Mouse (Mus musculus) hindbrain, postnatal 0 days (tissue): Measurements from ENCODE around the gene Ppp1r1b. TPM values are rescaled to one million over a fixed set of nuclear protein-coding genes. Genes with fewer than 3 reads are reported as not detected.

ENCODE experiments used
- ATAC-seq: fragments of 200-750 bp; cut with Nextera tagmentation; 2 replicates; pipeline ENCODE4 v1.8.0; 2017; ENCODE audit warnings: mild to moderate bottlenecking, moderate TSS enrichment, moderate library complexity
- DNase-seq: peaks from one replicate; pipeline ENCODE4 v3.0.0-alpha.2; 2015; ENCODE audit warnings: low spot score
- H3K27ac ChIP-seq: fragments of 300-500 bp; sonication (generic); 2 replicates; pipeline ENCODE4 v1.5.1; 2014; ENCODE audit warnings: mild to moderate bottlenecking
- H3K27me3 ChIP-seq: fragments of 300-500 bp; sonication (generic); 2 replicates; pipeline ENCODE4 v1.6.1; 2014; ENCODE audit warnings: low read length, mixed read lengths; ENCODE audit not compliant: insufficient read depth
- H3K36me3 ChIP-seq: fragments of 300-500 bp; sonication (generic); 2 replicates; pipeline ENCODE4 v1.6.1; 2014; ENCODE audit warnings: low read length, mixed read lengths; ENCODE audit not compliant: insufficient read depth
- H3K4me1 ChIP-seq: fragments of 300-500 bp; sonication (generic); 2 replicates; pipeline ENCODE4 v1.6.1; 2014; ENCODE audit warnings: antibody characterized with exemption, low read length, mixed read lengths; ENCODE audit not compliant: insufficient read depth
- H3K4me2 ChIP-seq: fragments of 300-500 bp; sonication (generic); 2 replicates; pipeline ENCODE4 v1.6.1; 2014; ENCODE audit warnings: low read depth, mild to moderate bottlenecking, low read length, moderate library complexity, mixed read lengths
- H3K4me3 ChIP-seq: fragments of 300-500 bp; sonication (generic); 2 replicates; pipeline ENCODE4 v1.5.1; 2014; ENCODE audit warnings: low read length
- H3K9ac ChIP-seq: fragments of 300-500 bp; sonication (generic); replicated peaks from 2 replicates; pipeline ENCODE4 v1.6.1; 2014; ENCODE audit warnings: mild to moderate bottlenecking, low read length, moderate library complexity, mixed read lengths
- H3K9me3 ChIP-seq: fragments of 300-500 bp; sonication (generic); 2 replicates; pipeline ENCODE4 v1.6.1; 2016; ENCODE audit warnings: low read length, mixed read lengths
- CTCF ChIP-seq: IDR thresholded peaks from 2 replicates; pipeline ENCODE4 v1.5.1; 2016; ENCODE audit warnings: antibody characterized with exemption, control low read depth, low read depth
- WGBS: fragments of 180-500 bp; shearing (Covaris S2); extraction: QIAGEN DNeasy Blood & Tissue Kit; methylation state at CpG from one replicate; pipeline ENCODE4 v1.1.7; 2014; 5-methylcytosine and 5-hydroxymethylcytosine counted together
- polyA plus RNA-seq: library from polyadenylated mRNA; unstranded; fragments of >200 nt; fragmentation: Nextera tagmentation; extraction: Ambion mirVana; gene quantifications from 2 replicates; pipeline ENCODE4 v1.2.1, GENCODE M21; 2015
- total RNA-seq: library from RNA; depleted of rRNA; stranded (reverse); fragments of >200 nt; gene quantifications from 2 replicates; pipeline ENCODE4 v1.2.3, GENCODE M21; 2014

Gene Ppp1r1b
- total and polyA plus RNA-seq, 2 experiments from 2014 or later: 3.5 to 18.0 TPM

DNA sequence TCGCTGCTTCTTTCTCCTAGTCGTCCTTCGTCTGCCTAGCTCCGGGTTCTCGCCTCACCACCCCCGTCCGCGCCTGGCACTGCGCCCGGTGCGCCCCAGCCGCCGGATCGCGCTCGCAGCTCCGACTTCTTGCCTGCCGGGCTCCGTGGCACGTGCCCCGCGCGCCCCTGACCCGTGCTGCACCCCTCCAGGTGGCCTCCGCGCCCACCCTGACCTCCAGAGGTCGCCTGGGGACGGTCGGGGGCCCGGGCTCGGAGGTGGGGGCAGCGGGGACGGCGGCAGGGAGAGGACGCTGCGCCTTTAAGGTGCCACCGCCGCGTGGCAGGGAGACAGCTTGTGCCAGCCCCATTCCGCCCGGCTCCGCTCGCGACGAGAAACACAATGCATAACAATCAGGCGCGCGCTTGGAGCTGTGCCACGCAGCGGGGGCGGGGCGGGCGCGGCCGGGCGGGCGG is 9.7 kb upstream of the Ppp1r1b start:
- no peak for ATAC-seq
- WGBS: under 1% methylated on average over 49 of the region's 57 CpGs

DNA sequence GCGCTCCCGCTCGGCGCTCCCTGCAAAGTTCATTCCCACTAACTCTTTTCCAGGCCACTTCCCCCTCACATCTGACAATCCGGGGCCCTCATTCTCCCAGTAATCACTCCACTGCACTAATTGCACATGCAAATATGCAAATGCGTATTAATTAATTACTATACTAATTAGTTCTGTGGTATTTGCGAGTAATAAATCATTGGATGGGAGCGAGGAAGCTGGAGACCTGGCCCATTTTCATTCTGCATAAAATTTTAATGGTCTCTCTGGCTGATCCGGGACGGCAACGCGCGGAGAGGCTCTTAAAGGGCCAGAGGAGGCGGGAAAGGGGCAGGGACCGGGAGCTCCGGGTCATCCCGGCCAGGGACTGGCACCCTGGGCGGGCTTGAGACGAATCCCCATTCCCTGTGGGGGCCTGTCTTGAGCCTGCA is 9.1 kb upstream of the Ppp1r1b start:
- Histone ChIP-seq H3K9ac (peak overlapping the region; percentile 68), H3K9me3 (no peaks in the 10 kb centered on the region), H3K36me3 (no peaks in the 10 kb centered on the region), H3K27me3 (peaks cover 31% of the 10 kb centered on the region), H3K27ac (peak overlapping the region; percentile 93), H3K4me1 (peaks cover 19% of the 10 kb centered on the region), H3K4me3 (peak overlapping the region; percentile 56), H3K4me2 (peak overlapping the region; percentile 94)
- WGBS: under 1% methylated on average over 19 of the region's 19 CpGs
- DNase-seq: peak; percentile 62
- no peak for TF ChIP-seq CTCF
- ATAC-seq: no peak

More for the DNA sequence above, 9.7 kb upstream of the Ppp1r1b start:
- Histone ChIP-seq H3K4me1 (peaks cover 22% of the 10 kb centered on the region), H3K9me3 (no peaks in the 10 kb centered on the region), H3K4me2 (peak overlapping the region; percentile 94), H3K27ac (peak overlapping the region; percentile 93), H3K36me3 (no peaks in the 10 kb centered on the region), H3K9ac (peak overlapping the region; percentile 68), H3K27me3 (peaks cover 31% of the 10 kb centered on the region), H3K4me3 (peak overlapping the region; percentile 56)
- peak; percentile 81 for DNase-seq
- TF ChIP-seq CTCF: no peak

DNA sequence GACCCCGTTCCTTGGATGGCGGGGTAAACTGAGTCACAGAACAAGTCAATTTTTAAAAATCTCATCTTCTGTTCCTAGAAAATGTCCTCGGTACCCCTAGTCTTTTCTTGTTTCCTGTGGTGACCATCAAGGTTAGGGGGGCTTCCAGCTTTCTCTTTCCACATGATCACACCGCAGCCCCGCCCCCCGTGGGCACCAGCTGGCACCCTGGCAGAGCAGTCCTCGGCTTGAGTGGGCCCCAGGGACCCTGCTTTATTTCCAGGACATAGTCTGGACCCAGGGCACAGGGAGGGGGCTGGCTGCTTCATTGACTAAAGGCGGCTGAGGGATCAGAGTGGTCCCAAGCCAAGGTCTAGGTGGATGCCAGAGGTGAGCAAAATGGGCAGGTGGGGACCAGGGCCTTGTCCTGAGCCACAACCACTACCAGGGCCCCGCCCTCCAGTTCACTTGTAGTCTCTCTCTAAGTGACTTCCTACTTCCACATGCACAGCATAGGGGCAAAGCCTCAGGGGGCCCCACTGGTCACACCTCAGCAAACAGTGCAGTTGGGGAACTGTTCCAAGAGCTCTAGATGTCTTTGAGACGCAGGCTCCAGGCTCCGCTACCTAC is 8.4 kb upstream of the Ppp1r1b start:
- H3K9me3 ChIP-seq: no peaks in the 10 kb centered on the region
- H3K4me1 ChIP-seq: peaks cover 12% of the 10 kb centered on the region
- ATAC-seq (0 out of 2 replicates have a peak, but pooled peaks have one; percentile 4), DNase-seq (no peak)
- H3K9ac ChIP-seq: peak overlapping the region; percentile 44; the same call in 1 of the 2 replicates
- H3K27me3 ChIP-seq: peaks cover 28% of the 10 kb centered on the region
- peak overlapping the region; percentile 94 for H3K4me2 ChIP-seq
- TF ChIP-seq CTCF: no peak
- peak overlapping the region; percentile 56; the same call in 1 of the 2 replicates for H3K4me3 ChIP-seq
- 15% methylated on average over 11 of the region's 11 CpGs for WGBS
- H3K36me3 ChIP-seq: no peaks in the 10 kb centered on the region
- peak overlapping the region; percentile 93 for H3K27ac ChIP-seq

DNA sequence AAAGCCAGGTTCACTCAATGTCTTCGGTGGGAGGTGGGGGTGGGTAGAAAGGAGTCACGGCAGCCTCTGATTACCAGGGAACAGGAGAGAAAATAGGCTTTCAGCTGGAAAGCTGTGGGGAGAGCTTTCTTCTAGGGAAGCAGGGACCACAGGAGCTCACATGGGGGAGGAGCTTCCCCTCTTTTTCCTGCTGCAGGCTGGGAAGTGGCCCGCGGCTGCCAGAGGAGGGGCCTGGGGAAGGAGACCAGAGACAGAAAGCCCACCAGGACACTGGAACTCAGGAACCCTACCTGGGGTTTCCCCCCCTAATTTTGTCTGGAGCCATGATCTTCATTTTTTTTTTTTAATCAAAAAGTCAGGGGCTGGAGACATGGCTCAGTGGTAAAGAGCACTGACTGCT is 7.6 kb upstream of the Ppp1r1b start:
- no peaks in the 10 kb centered on the region for H3K36me3 ChIP-seq

DNA sequence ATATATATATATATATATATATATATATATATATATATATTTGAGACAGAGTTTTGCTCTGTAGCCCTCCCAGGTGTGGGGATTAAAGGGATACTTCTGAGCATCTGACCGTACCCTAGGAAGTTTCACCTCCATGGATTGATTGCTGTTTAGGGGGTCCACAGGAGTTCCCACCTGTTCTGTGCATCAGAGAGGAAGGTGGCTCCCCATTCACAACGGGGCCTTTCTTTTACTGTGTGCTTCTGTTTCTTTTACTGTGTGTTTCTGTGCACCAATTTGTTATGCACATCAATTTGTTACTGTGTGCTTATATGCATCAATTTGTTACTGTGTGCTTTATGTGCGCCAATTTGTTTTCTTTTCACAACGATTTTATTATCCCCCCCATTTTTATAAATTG is 7.0 kb upstream of the Ppp1r1b start:
- Histone ChIP-seq H3K4me2 (no peak overlapping the region), H3K4me3 (no peak overlapping the region), H3K27ac (no peak overlapping the region), H3K36me3 (no peaks in the 10 kb centered on the region), H3K4me1 (peaks cover 11% of the 10 kb centered on the region; the same call in 1 of the 2 replicates), H3K9ac (no peak overlapping the region), H3K9me3 (no peaks in the 10 kb centered on the region), H3K27me3 (peaks cover 15% of the 10 kb centered on the region; the same call in 1 of the 2 replicates)
- DNase-seq (no peak), ATAC-seq (no peak)
- 61% methylated on average over 4 of the region's 4 CpGs for WGBS
- no peak for TF ChIP-seq CTCF

More for the DNA sequence above, 7.6 kb upstream of the Ppp1r1b start:
- H3K4me2 ChIP-seq: no peak overlapping the region
- H3K27ac ChIP-seq: no peak overlapping the region
- H3K9me3 ChIP-seq: no peaks in the 10 kb centered on the region
- H3K4me1 ChIP-seq: peaks cover 11% of the 10 kb centered on the region; the same call in 1 of the 2 replicates
- DNase-seq (no peak), ATAC-seq (no peak)
- H3K4me3 ChIP-seq: no peak overlapping the region
- no peak overlapping the region for H3K9ac ChIP-seq
- 13% methylated on average over 4 of the region's 4 CpGs for WGBS
- TF ChIP-seq CTCF: no peak
- H3K27me3 ChIP-seq: peaks cover 20% of the 10 kb centered on the region; the same call in 1 of the 2 replicates

DNA sequence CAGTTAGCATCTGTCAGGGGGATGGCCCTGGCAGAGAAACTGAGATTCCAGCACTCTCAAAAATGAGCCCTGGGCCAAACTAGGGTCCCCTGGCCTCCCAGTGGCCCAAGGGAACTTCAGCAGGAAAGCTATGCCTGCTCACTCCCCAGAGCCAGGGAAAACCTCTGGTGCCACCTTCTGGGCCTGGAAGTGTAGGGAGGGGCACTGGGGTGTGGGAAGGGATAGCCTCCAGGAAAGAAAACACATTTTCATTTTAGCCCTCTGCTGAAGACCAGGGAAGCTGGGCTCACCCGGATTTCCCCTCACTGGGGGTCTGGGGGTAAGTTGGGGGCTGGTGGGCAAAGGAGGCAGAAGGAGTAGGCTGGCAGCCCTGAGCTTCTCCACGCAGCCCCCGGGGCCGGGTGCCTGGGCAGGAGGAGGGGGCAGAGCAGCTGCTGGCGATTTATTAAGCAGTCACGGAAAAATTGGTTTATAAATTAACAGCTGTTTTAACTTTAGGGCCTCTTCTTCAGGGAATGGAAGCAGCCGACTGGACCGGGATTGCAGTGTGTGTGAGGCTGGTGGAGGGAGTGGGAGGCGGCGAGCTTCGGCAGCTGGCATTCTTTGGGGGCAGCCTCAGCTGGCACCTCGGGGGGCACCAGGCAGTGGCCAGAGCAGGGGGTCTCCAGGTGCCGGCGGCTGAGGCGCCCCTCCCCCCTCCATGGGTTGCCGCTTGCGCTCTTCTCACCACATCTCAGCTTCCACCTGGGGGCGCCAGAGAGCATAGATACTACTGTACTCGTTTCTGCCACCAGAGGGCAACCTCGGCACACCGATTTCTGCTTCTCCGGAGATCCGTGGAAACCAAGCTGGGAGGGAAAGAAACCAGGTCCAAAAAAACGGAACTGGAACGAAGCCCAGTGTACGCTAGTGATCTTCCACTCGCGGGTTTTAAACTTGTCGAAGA is 5.9 kb upstream of the Ppp1r1b start:
- peak overlapping the region; percentile 63 for H3K4me2 ChIP-seq
- 0 out of 2 replicates have a peak overlapping the region, but pooled peaks have one; percentile 33 for H3K9ac ChIP-seq
- peak overlapping the region; percentile 33 for H3K4me3 ChIP-seq
- peaks cover 9% of the 10 kb centered on the region; the same call in 1 of the 2 replicates for H3K27me3 ChIP-seq
- peak; percentile 94 for DNase-seq
- TF ChIP-seq CTCF: peak; percentile 100
- peaks cover 11% of the 10 kb centered on the region; the same call in 1 of the 2 replicates for H3K4me1 ChIP-seq
- 1% methylated on average over 29 of the region's 29 CpGs for WGBS
- no peaks in the 10 kb centered on the region for H3K9me3 ChIP-seq
- ATAC-seq: peak; percentile 62
- 0 out of 2 replicates have a peak overlapping the region, but pooled peaks have one; percentile 15 for H3K27ac ChIP-seq
- H3K36me3 ChIP-seq: no peaks in the 10 kb centered on the region
